Mouse (Mus musculus) brain, embryonic 14.5 days (tissue): ENCODE data around the gene H2al1c. TPM values are rescaled to one million over a fixed set of nuclear protein-coding genes. Genes with fewer than 3 reads are reported as not detected.

Experiments
- DNase-seq: peaks from one replicate; pipeline ENCODE4 v3.0.0-alpha.2; 2011; ENCODE audit warnings: low read depth
- CTCF ChIP-seq: fragments of 200-500 bp; IDR thresholded peaks from 2 replicates; pipeline ENCODE4 v1.5.1; 2012; ENCODE audit warnings: inconsistent platforms, mild to moderate bottlenecking, moderate library complexity, borderline replicate concordance; ENCODE audit not compliant: insufficient read depth, insufficient read length; ENCODE audit errors: extremely low read depth
- POLR2A ChIP-seq: fragments of 200-500 bp; IDR thresholded peaks from 2 replicates; pipeline ENCODE4 v1.6.1; 2012; ENCODE audit warnings: mild to moderate bottlenecking, inconsistent platforms, borderline replicate concordance; ENCODE audit not compliant: poor library complexity, insufficient read depth, insufficient read length, severe bottlenecking; ENCODE audit errors: extremely low read depth
- polyA plus RNA-seq: library from polyadenylated mRNA; depleted of rRNA; stranded (reverse); fragments of >200 nt; gene quantifications from 2 replicates; pipeline ENCODE4 v1.2.3, GENCODE M21; 2012; rRNA removed

Gene H2al1c
- polyA plus RNA-seq, 1 experiment: not detected

DNA sequence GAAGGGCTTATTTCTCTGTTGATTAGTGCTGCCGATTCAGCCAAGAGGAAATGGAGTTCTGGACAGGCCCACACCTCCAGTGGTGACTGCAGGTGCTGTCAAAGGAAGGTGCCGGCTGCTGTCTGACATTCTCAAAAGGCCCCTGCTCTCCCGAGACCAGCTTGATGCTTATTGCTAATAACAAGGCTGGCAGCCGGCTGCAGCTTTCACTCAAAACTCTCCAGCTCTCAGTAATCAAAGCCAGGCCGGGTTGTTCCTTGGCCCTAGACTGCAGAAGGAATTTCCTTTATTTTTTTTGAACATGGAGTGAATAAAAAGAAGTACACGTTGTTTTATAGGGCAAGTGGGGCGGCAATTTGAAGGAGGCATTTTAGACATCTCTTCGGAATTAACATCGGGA is 40.3 kb downstream of the H2al1c start:
- peak; percentile 76 for DNase-seq
- TF ChIP-seq CTCF (no peak), POLR2A (no peak)

DNA sequence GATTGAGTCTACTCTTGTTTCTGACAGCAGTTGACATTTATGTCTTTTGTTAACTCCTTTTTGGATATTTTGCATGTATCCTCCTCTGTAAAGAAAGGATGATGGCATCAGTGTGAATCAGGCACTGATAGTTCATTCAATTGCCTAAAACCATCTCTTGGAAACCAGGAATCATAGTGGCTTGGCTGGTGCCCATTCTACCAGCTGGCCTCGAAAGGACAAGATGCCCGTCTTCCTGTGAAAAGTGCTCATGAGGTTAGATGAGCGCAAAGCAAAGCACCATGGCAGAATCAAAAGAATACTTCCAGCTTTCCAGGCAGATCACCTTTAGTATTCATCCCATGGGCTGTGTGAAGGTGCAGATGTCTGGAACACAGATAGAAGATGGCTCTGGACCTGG is 41.3 kb downstream of the H2al1c start:
- DNase-seq: no peak
- TF ChIP-seq CTCF: no peak
- TF ChIP-seq POLR2A: no peak

Other genes starting within 250 kb of the H2al1c start
- not detected in 2 replicates for gene H2al1a, start 6.4 kb upstream of the H2al1c start, polyA plus RNA-seq
- gene H2al1b, start 3.2 kb upstream of the H2al1c start, polyA plus RNA-seq: not detected in 2 replicates
- gene H2al1d, start 3.2 kb downstream of the H2al1c start, polyA plus RNA-seq: not detected in 2 replicates
- not detected in 2 replicates for gene H2al1e, start 6.3 kb downstream of the H2al1c start, polyA plus RNA-seq
- not detected in 2 replicates for gene H2al1f, start 9.5 kb downstream of the H2al1c start, polyA plus RNA-seq
- not detected in 2 replicates for gene H2al1g, start 12.6 kb downstream of the H2al1c start, polyA plus RNA-seq
- not detected in 2 replicates for gene H2al1h, start 15.8 kb downstream of the H2al1c start, polyA plus RNA-seq
- gene H2al1i, start 19.0 kb downstream of the H2al1c start, polyA plus RNA-seq: not detected in 2 replicates
- gene H2al1j, start 22.2 kb downstream of the H2al1c start, polyA plus RNA-seq: not detected in 2 replicates